Mouse (Mus musculus): ENCODE data around the gene Tmem214. TPM values are rescaled to one million over a fixed set of nuclear protein-coding genes. Genes with fewer than 3 reads are reported as not detected.

Tmem214 gene
- total RNA-seq (2017), result 12.0 and 17.8 TPM in 2 replicates

DNA sequence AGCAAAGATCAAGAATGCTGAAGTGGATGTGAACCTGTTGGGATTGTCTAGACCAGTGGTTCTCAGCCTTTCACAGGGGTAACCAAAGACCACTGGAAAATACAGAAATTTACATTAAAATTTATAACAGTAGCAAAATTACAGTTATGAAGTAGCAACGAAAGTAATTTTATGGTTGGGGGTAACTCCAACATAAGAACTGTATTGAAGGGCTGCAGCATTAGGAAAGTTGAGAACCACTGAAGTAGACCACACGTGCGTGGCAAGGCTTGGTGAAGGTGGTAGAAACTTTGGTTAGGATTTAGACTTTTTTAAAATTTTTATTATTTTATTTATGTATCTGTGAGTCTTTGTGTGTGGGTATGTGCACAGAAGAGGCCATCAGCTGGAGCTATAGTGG is at the start of gene Tmem214:
Gene Tmem214 (plus strand): TSS at position 301 of the 400 bp plus-strand sequence.
- no peak for ATAC-seq (replicated peaks in 1 of 2; ENCODE audit: insufficient read depth in 1 of 2, low FRiP score in 2 of 2, low TSS enrichment in 1 of 2, low read depth in 1 of 2, poor library complexity in 2 of 2, severe bottlenecking in 2 of 2)

GRCm38 (mm10) chr5:30818758-30819309 is 49.0 kb upstream of the Tmem214 start:
- no peak for ATAC-seq (replicated peaks in 1 of 2; ENCODE audit: insufficient read depth in 1 of 2, low FRiP score in 2 of 2, low TSS enrichment in 1 of 2, low read depth in 1 of 2, poor library complexity in 2 of 2, severe bottlenecking in 2 of 2)

DNA sequence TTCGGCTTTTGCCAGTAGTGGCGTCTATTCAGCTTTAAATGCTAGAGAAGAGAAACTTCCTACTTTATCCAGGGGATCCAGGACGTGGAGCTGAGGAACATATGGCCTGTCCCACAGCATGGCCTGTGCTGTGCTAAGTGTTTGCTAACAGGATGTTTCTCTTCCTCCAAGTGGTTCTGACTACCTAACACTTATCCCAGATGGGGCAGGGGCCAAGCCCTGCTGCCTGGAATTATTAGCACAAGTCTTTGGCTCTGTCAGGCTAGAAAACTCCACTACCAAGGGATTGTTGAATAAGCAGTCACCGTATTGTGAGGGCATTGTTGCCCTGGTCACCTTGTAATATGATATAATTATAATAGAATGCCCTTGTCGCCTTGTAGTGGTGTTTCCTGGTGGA is 45.1 kb upstream of the Tmem214 start:
- no peak for ATAC-seq (replicated peaks in 1 of 2; ENCODE audit: insufficient read depth in 1 of 2, low FRiP score in 2 of 2, low TSS enrichment in 1 of 2, low read depth in 1 of 2, poor library complexity in 2 of 2, severe bottlenecking in 2 of 2)

DNA sequence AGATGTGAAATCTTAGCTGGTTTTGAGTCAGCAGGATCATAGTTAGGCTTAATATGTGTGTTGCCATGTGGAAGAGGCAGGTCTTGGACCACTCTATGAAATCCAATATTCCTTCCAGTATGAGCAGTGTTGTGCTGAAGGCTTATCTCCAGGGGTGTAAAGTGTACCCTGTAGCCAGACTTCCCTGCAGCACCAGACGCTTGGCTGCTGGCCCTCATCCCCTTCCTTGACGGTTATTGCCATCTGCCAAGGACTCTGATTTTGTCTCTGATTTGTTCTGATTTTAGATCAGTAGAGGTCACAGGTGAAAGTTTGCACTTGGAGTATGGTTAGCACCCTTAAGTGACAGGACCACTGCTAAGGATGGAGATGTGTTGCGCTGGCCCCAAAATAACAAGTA is 44.7 kb upstream of the Tmem214 start:
- no peak for ATAC-seq (replicated peaks in 1 of 2; ENCODE audit: insufficient read depth in 1 of 2, low FRiP score in 2 of 2, low TSS enrichment in 1 of 2, low read depth in 1 of 2, poor library complexity in 2 of 2, severe bottlenecking in 2 of 2)

- no peak for ATAC-seq (replicated peaks in 1 of 2; ENCODE audit: insufficient read depth in 1 of 2, low FRiP score in 2 of 2, low TSS enrichment in 1 of 2, low read depth in 1 of 2, poor library complexity in 2 of 2, severe bottlenecking in 2 of 2)
Measured at GRCm38 (mm10) chr5:30824124-30824988, 43.5 kb upstream of the Tmem214 start.

GRCm38 (mm10) chr5:30825166-30825565 is 42.6 kb upstream of the Tmem214 start:
- no peak for ATAC-seq (replicated peaks in 1 of 2; ENCODE audit: insufficient read depth in 1 of 2, low FRiP score in 2 of 2, low TSS enrichment in 1 of 2, low read depth in 1 of 2, poor library complexity in 2 of 2, severe bottlenecking in 2 of 2)

- no peak for ATAC-seq (replicated peaks in 1 of 2; ENCODE audit: insufficient read depth in 1 of 2, low FRiP score in 2 of 2, low TSS enrichment in 1 of 2, low read depth in 1 of 2, poor library complexity in 2 of 2, severe bottlenecking in 2 of 2)
Measured at GRCm38 (mm10) chr5:30825821-30826220, 42.0 kb upstream of the Tmem214 start.

- no peak for ATAC-seq (replicated peaks in 1 of 2; ENCODE audit: insufficient read depth in 1 of 2, low FRiP score in 2 of 2, low TSS enrichment in 1 of 2, low read depth in 1 of 2, poor library complexity in 2 of 2, severe bottlenecking in 2 of 2)
Measured at GRCm38 (mm10) chr5:30833416-30833815, 34.4 kb upstream of the Tmem214 start.

DNA sequence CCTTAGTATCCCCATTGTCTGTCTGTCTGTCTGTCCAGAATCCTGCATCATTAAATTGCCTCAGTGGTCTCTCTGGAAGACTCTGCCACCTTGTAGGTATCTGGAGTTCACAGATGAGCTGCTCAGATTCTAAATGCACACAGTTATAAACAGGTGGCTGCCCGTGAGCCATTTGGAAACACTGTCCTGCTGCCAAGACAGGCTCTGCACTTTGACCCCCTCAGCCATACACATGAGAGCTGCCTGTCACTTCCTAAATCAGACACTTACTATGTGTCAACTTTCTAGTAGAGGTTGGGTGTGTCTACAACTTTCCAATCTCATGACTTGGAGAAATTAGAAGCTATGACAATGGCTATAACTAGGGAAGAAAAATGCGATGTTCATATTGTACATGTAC is 28.1 kb upstream of the Tmem214 start:
- no peak for ATAC-seq (replicated peaks in 1 of 2; ENCODE audit: insufficient read depth in 1 of 2, low FRiP score in 2 of 2, low TSS enrichment in 1 of 2, low read depth in 1 of 2, poor library complexity in 2 of 2, severe bottlenecking in 2 of 2)

- no peak for ATAC-seq (replicated peaks in 1 of 2; ENCODE audit: insufficient read depth in 1 of 2, low FRiP score in 2 of 2, low TSS enrichment in 1 of 2, low read depth in 1 of 2, poor library complexity in 2 of 2, severe bottlenecking in 2 of 2)
Measured at GRCm38 (mm10) chr5:30841896-30842295, 25.9 kb upstream of the Tmem214 start.

- no peak for ATAC-seq (replicated peaks in 1 of 2; ENCODE audit: insufficient read depth in 1 of 2, low FRiP score in 2 of 2, low TSS enrichment in 1 of 2, low read depth in 1 of 2, poor library complexity in 2 of 2, severe bottlenecking in 2 of 2)
Measured at GRCm38 (mm10) chr5:30849891-30850555, 17.8 kb upstream of the Tmem214 start.

DNA sequence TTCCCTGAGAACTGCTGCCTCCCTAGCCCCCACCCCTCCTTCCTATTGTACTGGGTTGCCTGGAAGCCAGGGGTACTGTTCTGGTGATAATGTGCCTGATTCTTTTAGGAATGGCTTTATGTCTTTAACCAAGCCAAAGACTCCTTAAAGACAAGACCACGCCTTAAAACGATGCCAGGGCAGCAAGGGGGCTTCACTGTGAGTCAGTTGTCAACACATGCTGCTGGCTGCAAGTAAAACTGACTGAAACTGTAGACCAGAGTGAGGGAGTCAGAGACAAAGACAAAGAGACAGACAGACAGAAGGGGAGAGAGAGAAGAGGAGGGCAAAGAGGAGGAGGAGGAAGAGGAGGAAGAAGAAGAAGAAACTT is 17.3 kb upstream of the Tmem214 start:
- no peak for ATAC-seq (replicated peaks in 1 of 2; ENCODE audit: insufficient read depth in 1 of 2, low FRiP score in 2 of 2, low TSS enrichment in 1 of 2, low read depth in 1 of 2, poor library complexity in 2 of 2, severe bottlenecking in 2 of 2)

DNA sequence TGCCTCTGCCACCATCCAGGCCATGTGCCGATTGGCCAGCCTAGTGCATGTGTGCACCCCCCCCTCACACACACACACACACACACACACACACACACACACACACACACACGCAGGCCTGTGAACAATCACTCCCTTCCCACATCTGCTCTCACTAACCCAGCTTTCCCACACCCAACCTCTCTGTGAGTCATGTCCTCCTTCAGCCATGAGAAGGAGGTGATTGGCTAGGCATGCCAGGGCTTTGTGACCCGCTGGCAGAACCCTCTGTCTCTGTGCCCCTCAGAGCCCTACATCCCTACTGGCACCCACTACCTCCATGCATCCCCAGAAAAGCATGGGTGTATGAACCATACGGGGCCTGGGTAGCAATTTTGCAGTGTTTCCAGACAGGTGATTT is 14.3 kb upstream of the Tmem214 start:
- ATAC-seq (replicated peaks in 1 of 2; ENCODE audit: insufficient read depth in 1 of 2, low FRiP score in 2 of 2, low TSS enrichment in 1 of 2, low read depth in 1 of 2, poor library complexity in 2 of 2, severe bottlenecking in 2 of 2), result no peak

DNA sequence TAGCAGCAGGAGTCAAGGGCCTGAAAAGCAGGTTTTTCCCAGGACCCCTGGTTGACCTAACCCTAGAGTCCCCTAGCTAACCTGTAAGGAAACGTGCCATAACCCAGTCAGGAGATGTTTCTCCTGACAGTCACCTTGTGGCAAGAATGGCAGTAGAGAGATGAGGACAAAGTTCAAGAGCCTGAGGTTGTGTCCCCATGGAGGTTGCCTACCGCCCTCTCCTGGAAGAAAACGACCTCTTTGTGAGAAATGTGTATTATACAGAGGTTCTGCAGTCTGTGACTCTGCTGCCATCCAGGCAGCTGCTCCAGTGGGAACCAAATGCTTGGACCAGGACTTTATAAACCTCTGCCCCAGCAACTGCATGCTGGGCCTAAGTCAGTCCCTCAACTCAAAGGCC is 12.1 kb upstream of the Tmem214 start:
- no peak; a peak in 1 of 4 replicates for ATAC-seq (replicated peaks in 1 of 2; ENCODE audit: insufficient read depth in 1 of 2, low FRiP score in 2 of 2, low TSS enrichment in 1 of 2, low read depth in 1 of 2, poor library complexity in 2 of 2, severe bottlenecking in 2 of 2)

DNA sequence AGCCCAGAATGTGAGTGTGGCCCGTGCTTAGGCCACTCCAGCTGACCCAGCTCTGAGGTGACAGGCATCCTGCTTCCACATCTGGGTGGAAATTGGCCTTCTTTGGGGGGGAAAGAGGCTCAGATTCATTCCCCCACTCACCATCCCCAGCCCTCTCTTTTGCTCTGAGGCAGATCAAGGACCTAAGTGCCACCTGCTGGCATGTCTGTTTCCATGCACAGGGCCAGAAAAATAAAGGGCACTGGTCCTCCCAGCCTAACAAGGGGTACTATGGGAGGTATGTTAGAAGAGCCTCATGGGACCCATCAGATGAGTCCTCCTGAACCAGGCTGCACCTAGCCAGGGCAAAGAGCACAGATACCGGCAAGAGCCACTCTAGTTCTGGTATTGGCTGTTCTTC is 11.7 kb upstream of the Tmem214 start:
- ATAC-seq (replicated peaks in 1 of 2; ENCODE audit: insufficient read depth in 1 of 2, low FRiP score in 2 of 2, low TSS enrichment in 1 of 2, low read depth in 1 of 2, poor library complexity in 2 of 2, severe bottlenecking in 2 of 2), result peak in 1 of 2 experiments; percentile 62; a peak in 1 of 4 replicates

GRCm38 (mm10) chr5:30863852-30864251 is 4.0 kb upstream of the Tmem214 start:
- no peak for ATAC-seq (replicated peaks in 1 of 2; ENCODE audit: insufficient read depth in 1 of 2, low FRiP score in 2 of 2, low TSS enrichment in 1 of 2, low read depth in 1 of 2, poor library complexity in 2 of 2, severe bottlenecking in 2 of 2)

GRCm38 (mm10) chr5:30864322-30864721 is 3.5 kb upstream of the Tmem214 start:
- no peak for ATAC-seq (replicated peaks in 1 of 2; ENCODE audit: insufficient read depth in 1 of 2, low FRiP score in 2 of 2, low TSS enrichment in 1 of 2, low read depth in 1 of 2, poor library complexity in 2 of 2, severe bottlenecking in 2 of 2)

- no peak for ATAC-seq (replicated peaks in 1 of 2; ENCODE audit: insufficient read depth in 1 of 2, low FRiP score in 2 of 2, low TSS enrichment in 1 of 2, low read depth in 1 of 2, poor library complexity in 2 of 2, severe bottlenecking in 2 of 2)
Measured at GRCm38 (mm10) chr5:30866871-30867270, 941 bp upstream of the Tmem214 start.
